Mouse (Mus musculus): Measurements from ENCODE around the gene Kif16b. TPM values are rescaled to one million over a fixed set of nuclear protein-coding genes. Genes with fewer than 3 reads are reported as not detected.

Gene Kif16b
- total and polyA plus RNA-seq, 2 experiments from 2014 or later = 2.7 to 11.5 TPM

GRCm38 (mm10) chr2:142646863-142647262 lies 254.5 kb downstream of the Kif16b start:
- Histone ChIP-seq H3K9me3 (ENCODE audit: low read length) (no peaks in the 10 kb centered on the region), H3K9ac (replicated peaks; ENCODE audit: low read length, poor library complexity, severe bottlenecking) (no peak overlapping the region), H3K36me3 (ENCODE audit: insufficient read depth, low read length) (no peaks in the 10 kb centered on the region), H3K4me3 (ENCODE audit: low read depth, low read length) (no peak overlapping the region), H3K27me3 (ENCODE audit: insufficient read depth, low read length) (no peaks in the 10 kb centered on the region), H3K27ac (ENCODE audit: low read depth, low read length) (no peak overlapping the region), H3K4me2 (ENCODE audit: low read depth, low read length, poor library complexity, severe bottlenecking) (no peak overlapping the region), H3K4me1 (ENCODE audit: insufficient read depth, low read length) (no peaks in the 10 kb centered on the region)
- TF ChIP-seq CTCF (IDR thresholded peaks at IDR 0.05) = no peak
- DNase-seq (ENCODE audit: low spot score) = no peak
- WGBS = 88% methylated on average over 4 of the region's 4 CpGs
- no peak for ATAC-seq (ENCODE audit: low FRiP score)

GRCm38 (mm10) chr2:142641766-142642165 lies 259.6 kb downstream of the Kif16b start:
- Histone ChIP-seq H3K36me3 (ENCODE audit: insufficient read depth, low read length) (no peaks in the 10 kb centered on the region), H3K4me2 (ENCODE audit: low read depth, low read length, poor library complexity, severe bottlenecking) (no peak overlapping the region), H3K9ac (replicated peaks; ENCODE audit: low read length, poor library complexity, severe bottlenecking) (no peak overlapping the region), H3K4me3 (ENCODE audit: low read depth, low read length) (no peak overlapping the region), H3K27ac (ENCODE audit: low read depth, low read length) (no peak overlapping the region), H3K9me3 (ENCODE audit: low read length) (no peaks in the 10 kb centered on the region), H3K4me1 (ENCODE audit: insufficient read depth, low read length) (no peaks in the 10 kb centered on the region), H3K27me3 (ENCODE audit: insufficient read depth, low read length) (no peaks in the 10 kb centered on the region)
- ATAC-seq (ENCODE audit: low FRiP score) = no peak
- TF ChIP-seq CTCF (IDR thresholded peaks at IDR 0.05) = no peak
- WGBS = 82% methylated on average over 2 of the region's 2 CpGs
- no peak for DNase-seq (ENCODE audit: low spot score)

GRCm38 (mm10) chr2:142635606-142636304 lies 265.6 kb downstream of the Kif16b start:
- WGBS = 50% methylated on average over 7 of the region's 7 CpGs
- ATAC-seq (ENCODE audit: low FRiP score) = no peak
- no peak for TF ChIP-seq CTCF (IDR thresholded peaks at IDR 0.05)
- Histone ChIP-seq H3K27me3 (ENCODE audit: insufficient read depth, low read length) (no peaks in the 10 kb centered on the region), H3K36me3 (ENCODE audit: insufficient read depth, low read length) (no peaks in the 10 kb centered on the region), H3K4me1 (ENCODE audit: insufficient read depth, low read length) (no peaks in the 10 kb centered on the region), H3K4me3 (ENCODE audit: low read depth, low read length) (no peak overlapping the region), H3K4me2 (ENCODE audit: low read depth, low read length, poor library complexity, severe bottlenecking) (no peak overlapping the region), H3K9me3 (ENCODE audit: low read length) (no peaks in the 10 kb centered on the region), H3K27ac (ENCODE audit: low read depth, low read length) (no peak overlapping the region), H3K9ac (replicated peaks; ENCODE audit: low read length, poor library complexity, severe bottlenecking) (0 out of 2 replicates have a peak overlapping the region, but pooled peaks have one; percentile 19)
- DNase-seq (ENCODE audit: low spot score) = peak; percentile 9

GRCm38 (mm10) chr2:142633996-142634559 lies 267.3 kb downstream of the Kif16b start:
- no peaks in the 10 kb centered on the region for H3K27me3 ChIP-seq (ENCODE audit: insufficient read depth, low read length)
- H3K4me3 ChIP-seq (ENCODE audit: low read depth, low read length) = no peak overlapping the region
- H3K36me3 ChIP-seq (ENCODE audit: insufficient read depth, low read length) = no peaks in the 10 kb centered on the region
- no peak overlapping the region for H3K4me2 ChIP-seq (ENCODE audit: low read depth, low read length, poor library complexity, severe bottlenecking)
- H3K27ac ChIP-seq (ENCODE audit: low read depth, low read length) = no peak overlapping the region
- DNase-seq (ENCODE audit: low spot score) (no peak), ATAC-seq (ENCODE audit: low FRiP score) (no peak)
- no peaks in the 10 kb centered on the region for H3K4me1 ChIP-seq (ENCODE audit: insufficient read depth, low read length)
- no peak overlapping the region for H3K9ac ChIP-seq (replicated peaks; ENCODE audit: low read length, poor library complexity, severe bottlenecking)
- WGBS = 20% methylated on average over 6 of the region's 6 CpGs
- TF ChIP-seq CTCF (IDR thresholded peaks at IDR 0.05) = no peak
- H3K9me3 ChIP-seq (ENCODE audit: low read length) = no peaks in the 10 kb centered on the region

- peak; percentile 35 for DNase-seq (ENCODE audit: low spot score)
- Histone ChIP-seq H3K4me3 (ENCODE audit: low read depth, low read length) (no peak overlapping the region), H3K27me3 (ENCODE audit: insufficient read depth, low read length) (no peaks in the 10 kb centered on the region), H3K4me2 (ENCODE audit: low read depth, low read length, poor library complexity, severe bottlenecking) (no peak overlapping the region), H3K36me3 (ENCODE audit: insufficient read depth, low read length) (no peaks in the 10 kb centered on the region), H3K27ac (ENCODE audit: low read depth, low read length) (no peak overlapping the region), H3K4me1 (ENCODE audit: insufficient read depth, low read length) (no peaks in the 10 kb centered on the region), H3K9me3 (ENCODE audit: low read length) (no peaks in the 10 kb centered on the region), H3K9ac (replicated peaks; ENCODE audit: low read length, poor library complexity, severe bottlenecking) (no peak overlapping the region)
- WGBS = 82% methylated on average over 2 of the region's 2 CpGs
- TF ChIP-seq CTCF (IDR thresholded peaks at IDR 0.05) = no peak
- no peak for ATAC-seq (ENCODE audit: low FRiP score)
These were observed 271.6 kb downstream of the Kif16b start for GRCm38 (mm10) chr2:142629523-142630312.

- WGBS = 79% methylated on average over 4 of the region's 4 CpGs
- no peak overlapping the region for H3K27ac ChIP-seq (ENCODE audit: low read depth, low read length)
- no peak overlapping the region for H3K4me2 ChIP-seq (ENCODE audit: low read depth, low read length, poor library complexity, severe bottlenecking)
- no peak for TF ChIP-seq CTCF (IDR thresholded peaks at IDR 0.05)
- no peaks in the 10 kb centered on the region for H3K9me3 ChIP-seq (ENCODE audit: low read length)
- no peaks in the 10 kb centered on the region for H3K4me1 ChIP-seq (ENCODE audit: insufficient read depth, low read length)
- no peaks in the 10 kb centered on the region for H3K27me3 ChIP-seq (ENCODE audit: insufficient read depth, low read length)
- no peaks in the 10 kb centered on the region for H3K36me3 ChIP-seq (ENCODE audit: insufficient read depth, low read length)
- DNase-seq (ENCODE audit: low spot score) = no peak
- no peak overlapping the region for H3K9ac ChIP-seq (replicated peaks; ENCODE audit: low read length, poor library complexity, severe bottlenecking)
- H3K4me3 ChIP-seq (ENCODE audit: low read depth, low read length) = no peak overlapping the region
- no peak for ATAC-seq (ENCODE audit: low FRiP score)
These were observed 275.6 kb downstream of the Kif16b start for GRCm38 (mm10) chr2:142625756-142626155.

All from midbrain, postnatal 0 days (tissue).